Mouse (Mus musculus) neural tube, embryonic 10.5 days (tissue): ENCODE measurements around the gene Tdg.

Experiments
- DNase-seq: peaks from one replicate; pipeline ENCODE4 v3.0.0-alpha.2; 2017; ENCODE audit warnings: low spot score; ENCODE audit errors: extremely low spot score

Gene Tdg

DNA sequence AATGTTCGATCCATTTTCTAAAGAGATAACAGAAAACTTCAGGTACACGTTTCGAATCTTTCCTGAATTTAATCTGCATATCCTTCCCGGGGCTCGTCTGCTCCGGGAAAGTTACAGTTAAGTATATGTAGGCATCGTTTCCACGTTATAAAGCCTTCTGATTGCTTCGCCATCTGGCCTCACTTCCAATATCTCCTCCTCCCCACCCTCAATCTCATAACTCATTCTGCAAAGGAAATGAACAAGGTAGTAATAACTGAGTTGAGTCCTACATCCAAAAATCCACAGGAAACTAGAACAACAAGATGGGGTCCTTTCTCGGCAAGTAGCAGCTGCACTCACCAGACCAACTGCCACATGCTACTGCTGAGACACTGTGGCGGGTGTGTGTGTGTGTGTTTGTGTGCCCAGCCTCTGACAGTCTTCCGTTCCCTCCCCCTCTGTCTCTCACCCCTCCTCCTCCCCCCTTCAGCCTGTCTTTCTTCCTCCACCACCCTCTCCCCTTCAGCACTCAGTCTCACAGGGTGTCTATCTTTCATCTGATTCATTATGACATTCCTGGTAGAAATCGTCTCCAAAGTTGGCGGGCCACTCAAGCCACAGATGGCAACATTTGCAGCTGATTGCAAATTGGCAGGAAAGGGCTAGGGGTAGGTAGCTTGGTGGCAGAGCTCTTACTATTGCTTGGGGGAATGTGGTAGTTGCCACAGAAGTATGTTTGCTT is 32.8 kb downstream of the Tdg start:
- no peak for DNase-seq

DNA sequence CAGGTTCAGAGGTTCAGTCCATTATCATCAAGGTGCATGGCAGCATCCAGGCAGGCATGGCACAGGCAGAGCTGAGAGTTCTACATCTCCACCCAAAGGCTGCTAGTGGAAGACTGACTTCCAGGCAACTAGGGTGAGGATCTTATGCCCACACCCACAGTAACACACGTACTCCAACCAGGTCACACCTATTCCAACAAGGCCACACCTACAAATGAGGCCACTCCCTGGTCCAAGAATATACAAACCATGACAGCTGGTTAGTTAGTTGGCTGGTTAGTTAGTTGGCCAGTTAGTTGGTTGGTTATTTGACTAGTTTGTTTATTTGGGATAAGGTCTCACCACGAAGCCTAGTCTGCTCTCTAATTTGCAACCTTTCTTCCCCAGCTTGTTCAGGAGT is 33.7 kb downstream of the Tdg start:
- DNase-seq = no peak

DNA sequence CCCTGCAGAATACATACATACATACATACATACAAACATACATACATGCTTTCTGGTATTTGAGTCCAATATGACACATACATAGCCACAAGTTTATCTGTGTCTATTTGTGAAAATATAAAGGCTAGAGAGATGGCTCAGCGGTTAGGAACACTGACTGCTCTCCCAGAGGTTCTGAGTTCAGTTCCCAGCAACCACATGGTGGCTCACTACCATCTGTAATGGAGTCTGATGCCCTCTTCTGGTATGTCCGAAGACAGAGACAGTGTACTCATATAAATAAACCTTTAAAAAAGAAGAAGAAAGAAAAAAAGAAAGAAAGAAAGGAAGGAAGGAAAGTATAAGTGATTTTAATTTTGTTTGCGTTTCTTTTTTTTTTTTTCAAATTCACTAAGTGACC is 36.3 kb downstream of the Tdg start:
- DNase-seq = no peak

DNA sequence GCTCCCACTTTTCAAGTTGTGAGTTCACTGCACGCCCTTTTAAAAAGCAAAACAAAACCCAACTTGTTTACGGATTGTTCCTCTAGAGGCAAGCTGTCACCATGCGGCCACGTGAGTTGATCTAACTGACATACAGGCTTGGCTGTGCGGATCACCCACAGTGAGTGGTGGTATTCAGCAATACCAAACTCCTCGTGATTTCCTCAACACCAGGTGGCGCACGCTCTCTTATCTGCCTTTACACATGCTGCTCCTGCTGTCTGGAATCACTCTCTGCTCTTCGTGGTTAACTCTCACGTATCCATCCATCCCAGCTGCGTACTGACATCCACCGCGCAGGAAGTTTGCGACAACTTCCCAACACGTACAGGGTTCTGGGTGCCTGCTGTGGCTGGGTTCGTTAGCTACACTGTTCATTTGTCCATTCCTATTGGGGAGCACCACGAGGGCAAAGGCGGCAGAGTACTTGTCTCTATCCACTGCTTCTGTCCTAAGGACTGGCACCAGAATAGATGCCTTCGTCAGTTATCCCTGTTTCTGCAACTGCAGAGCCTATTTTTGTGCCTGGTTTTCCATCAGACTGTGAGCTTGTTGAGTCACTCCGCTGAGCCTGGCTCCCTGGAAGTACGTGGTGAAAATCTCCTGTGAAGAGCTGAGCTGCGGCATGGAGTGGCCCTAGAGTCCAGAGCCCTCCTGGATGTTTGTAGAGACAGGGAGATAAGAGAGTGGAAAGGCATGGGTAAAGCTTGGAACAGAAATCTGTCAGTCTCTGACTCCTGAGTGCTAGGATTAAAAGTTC is 37.0 kb downstream of the Tdg start:
- peak; percentile 79 for DNase-seq

DNA sequence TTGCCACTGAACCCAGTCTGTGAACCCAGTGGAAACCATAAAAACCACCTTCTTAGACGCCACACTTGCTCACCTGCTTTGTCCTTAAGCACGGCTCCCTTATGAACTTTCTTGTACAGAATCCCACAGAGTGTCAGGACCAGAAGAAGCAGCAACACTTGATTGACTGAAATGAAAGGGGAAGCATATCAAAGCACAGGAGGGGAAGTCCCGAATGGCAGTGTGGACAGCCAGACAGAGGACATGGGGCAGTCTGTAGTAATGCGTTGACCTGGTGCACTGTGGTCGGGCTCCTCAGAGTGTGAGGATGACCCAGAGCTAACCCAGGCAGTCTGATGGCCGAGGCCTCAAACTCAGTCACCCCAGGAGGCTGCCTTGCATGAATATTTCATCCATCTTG is 40.6 kb downstream of the Tdg start:
- no peak for DNase-seq

DNA sequence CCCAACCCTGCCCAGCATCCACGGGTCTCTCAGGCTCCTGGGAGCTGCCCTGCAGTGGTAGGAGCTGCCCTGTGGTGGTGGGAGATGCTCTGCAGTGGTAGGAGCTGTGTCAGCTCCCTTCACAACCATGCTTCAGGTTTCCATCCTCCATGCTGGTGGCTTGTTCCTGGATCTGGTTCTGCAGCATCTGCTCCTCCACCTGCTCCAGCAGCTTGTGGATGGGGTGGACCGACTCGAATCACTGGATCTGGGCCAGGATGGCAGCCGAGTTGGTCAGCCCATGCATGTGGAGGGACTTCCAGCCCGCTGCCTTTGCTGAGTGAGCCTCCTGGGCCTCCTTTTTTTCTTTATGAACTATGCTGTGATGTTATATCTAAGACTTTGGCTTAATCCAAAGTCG is 47.3 kb downstream of the Tdg start:
- DNase-seq = no peak

DNA sequence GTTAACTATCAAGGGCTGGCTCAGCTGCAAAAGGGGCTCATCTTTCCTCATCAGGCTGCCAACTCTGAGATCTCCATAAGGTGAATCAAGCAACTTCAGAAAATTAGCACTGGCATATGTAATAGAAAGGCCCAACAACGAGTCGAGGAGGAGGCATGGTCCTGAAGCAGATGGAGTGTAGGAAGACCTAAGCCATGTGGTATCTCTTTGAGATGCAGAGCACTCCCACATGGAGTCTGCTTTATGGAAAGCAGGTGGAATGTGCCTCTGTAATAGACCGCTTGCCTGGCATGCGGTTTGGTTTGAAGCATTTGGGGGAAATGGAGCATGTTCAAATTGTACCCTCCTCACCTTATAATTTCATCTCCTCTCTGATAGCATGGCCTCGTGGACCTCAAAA is 51.1 kb downstream of the Tdg start:
- DNase-seq = no peak

DNA sequence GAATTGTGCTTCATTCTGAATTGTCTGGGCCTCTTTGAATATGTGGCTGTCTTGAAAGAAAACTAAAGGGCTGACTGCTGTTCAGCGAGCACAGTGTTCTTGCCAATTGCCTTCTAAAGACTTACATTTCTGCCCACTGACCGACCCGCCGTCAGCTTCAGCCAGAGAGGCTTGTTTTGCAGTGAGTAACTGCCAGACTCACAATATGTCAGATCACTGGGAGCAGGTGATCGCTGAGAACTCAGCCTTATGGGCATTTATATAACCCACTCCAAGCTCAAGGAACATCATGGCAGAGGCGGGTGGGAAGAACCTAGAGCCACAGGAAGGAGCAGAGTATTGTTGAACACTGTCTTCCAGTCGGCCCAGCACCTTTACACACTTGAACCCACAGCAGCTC is 52.0 kb downstream of the Tdg start:
- DNase-seq = no peak

DNA sequence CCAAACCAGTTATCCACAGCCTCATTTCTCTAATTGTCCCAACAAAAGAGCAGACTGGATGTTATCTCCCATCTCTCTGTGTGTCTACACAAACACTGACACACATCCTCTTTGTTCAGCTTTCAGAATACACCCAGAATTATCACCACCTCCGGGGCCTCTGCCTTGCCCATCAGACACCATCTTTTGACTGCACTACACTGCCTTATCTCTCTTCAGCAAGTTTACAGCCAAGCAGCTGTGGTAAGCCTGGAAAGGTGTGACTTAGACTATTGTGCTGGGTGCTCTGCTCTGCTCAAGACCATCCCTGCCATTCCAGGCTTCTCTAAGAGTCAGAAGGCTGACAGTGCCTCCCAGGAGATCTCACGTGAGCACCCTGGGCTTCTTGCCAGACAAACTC is 55.8 kb downstream of the Tdg start:
- DNase-seq = no peak

DNA sequence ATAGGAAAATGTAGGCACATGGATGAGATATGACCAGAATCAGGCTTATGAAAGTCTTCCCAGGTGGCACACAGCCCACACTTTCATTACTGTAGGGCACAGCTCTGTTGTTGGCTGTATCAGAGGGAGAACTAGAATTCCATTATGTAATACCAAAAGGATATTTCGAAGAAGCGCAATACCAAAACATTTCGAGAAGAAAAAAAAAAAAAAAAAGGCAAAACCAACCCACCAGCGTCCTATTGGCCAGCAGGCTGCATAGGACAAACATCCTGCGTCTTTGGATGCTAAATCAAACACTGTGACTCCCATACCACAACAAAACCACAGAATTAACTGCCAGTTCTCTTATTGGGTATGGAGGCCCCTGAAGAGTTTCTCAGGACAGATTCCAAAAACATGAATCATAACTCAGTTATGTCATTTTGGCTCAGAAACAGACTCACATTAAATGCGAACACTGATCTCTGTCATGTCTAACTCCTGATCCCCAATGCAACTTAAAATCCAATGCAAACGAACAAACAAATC is 60.1 kb downstream of the Tdg start:
- DNase-seq = no peak

DNA sequence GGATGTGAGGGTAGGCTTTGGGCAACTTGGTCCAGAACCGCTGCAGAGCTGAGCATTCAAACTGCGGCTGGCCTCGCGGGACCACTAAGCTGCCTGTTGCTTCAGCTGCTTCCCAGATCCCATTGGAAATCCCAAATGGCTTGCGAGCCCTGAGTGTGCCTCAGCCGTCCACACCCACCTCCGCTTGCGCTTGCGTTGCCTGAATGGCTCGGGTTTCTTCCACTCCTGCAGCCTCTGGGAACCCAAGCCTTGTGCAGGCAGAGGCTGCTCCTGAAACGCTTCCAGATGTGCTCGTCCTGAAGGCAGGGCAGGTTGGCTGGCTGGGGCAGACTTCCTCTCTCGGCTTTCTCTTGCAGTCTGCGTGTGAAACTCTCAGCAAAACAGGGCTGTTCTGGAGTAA is 60.9 kb downstream of the Tdg start, which contains the start of gene Glt8d2:
TSS of gene Glt8d2 (minus strand) at position 157 of the 400 bp plus-strand sequence.
- DNase-seq = peak; percentile 75

DNA sequence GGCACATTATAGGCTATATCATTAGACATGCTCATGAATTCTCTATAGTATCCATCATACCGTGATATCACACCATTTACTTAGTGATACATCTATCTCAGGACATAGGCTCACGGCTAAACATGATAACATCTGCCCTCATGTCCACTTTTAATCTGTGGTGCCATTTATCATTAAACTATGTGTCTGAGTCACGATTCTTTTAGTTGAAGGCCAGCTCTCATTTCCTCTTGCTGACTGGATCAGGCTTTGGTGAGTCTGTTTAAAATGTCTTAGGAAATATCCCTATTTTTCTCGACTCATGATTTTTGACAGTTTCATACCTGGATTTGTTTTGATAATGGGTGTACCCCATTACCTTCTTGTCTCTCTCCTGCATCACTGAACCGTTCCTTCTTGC is 66.3 kb downstream of the Tdg start, which contains the start of gene Hcfc2:
TSS of gene Hcfc2 (plus strand) at position 205 of the 400 bp plus-strand sequence.
- DNase-seq = no peak

DNA sequence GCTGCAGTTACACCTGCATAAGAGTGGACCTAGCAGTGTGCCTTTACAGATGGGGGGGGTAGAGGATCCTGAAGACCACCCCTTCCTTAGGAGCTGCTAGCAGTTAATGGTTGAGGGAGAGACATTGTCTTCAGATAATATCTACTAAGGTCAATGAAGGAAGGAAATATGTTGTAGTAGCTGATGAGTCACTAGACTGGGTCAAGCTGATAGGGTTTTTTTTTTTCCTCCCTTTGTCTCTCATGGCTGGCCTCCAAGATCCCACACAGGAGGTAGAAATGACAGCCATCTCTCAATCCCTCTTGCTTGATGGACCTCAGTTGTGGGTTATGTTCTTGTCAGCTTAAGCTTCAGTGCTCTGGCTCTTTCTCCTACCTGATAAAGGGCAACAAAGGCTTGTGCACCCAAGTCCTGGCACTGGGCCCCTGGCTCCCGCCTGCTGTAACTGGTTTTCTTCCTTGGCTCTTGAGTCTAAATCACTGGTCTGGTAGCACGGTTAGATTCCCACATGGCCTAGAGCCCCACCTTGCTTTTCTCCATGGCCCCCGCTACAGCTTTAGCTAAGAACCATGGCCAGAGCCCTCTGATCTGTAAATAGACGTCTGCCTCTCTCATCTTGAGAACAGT is 66.9 kb downstream of the Tdg start:
- DNase-seq = no peak

DNA sequence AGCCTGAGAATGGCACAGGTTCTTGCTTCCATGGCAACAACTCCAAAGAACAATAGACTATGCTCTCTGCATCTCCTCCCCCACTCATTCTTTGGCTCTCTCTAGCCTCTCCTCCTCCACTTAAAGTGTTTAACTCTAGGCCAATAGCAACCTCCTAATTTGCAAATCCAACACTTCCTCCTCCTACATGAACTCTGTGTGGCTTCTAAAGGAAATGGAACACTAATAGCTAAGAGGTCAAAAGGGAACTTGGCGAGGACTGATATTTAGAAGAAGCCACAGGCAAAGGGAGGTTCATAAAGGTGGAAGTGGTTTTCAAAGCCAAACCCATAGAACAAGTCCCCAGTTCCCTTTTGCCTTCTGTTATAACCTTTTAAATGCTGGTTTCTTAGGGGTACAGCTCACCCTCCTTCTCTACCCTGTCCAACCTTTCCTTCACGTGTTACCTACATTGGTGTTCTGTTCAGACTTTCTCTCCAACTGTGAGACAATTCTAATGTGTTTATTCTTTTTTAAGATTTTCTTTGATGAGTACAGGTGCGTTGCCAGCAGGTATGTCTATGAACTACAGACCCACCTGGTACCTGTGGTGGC is 67.8 kb downstream of the Tdg start:
- no peak for DNase-seq

DNA sequence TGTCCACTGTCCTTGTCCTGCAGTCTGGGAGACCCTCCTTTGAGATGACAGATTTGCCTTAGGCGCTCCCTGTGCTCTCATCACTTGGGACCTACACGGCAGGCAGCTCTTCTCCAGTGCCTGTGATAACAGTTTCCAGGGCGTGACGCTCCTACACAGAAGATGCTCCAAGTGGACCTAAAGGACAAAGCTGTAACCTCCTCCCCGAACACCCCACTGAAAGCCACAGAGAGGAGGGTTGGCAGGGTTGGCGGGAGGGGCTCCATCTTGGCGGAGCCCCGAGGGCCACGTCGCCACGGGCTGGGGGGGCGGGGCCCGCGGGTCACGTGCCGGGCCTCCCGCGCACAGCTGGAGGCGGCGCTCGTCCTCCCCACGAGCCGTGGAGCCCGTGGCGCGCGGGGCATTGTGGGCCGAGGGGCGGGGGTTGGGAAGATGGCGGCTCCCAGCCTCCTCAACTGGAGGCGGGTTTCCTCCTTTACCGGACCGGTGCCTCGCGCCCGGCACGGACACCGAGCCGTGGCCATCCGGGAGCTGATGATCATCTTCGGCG is 69.2 kb downstream of the Tdg start:
- peak; percentile 94 for DNase-seq

DNA sequence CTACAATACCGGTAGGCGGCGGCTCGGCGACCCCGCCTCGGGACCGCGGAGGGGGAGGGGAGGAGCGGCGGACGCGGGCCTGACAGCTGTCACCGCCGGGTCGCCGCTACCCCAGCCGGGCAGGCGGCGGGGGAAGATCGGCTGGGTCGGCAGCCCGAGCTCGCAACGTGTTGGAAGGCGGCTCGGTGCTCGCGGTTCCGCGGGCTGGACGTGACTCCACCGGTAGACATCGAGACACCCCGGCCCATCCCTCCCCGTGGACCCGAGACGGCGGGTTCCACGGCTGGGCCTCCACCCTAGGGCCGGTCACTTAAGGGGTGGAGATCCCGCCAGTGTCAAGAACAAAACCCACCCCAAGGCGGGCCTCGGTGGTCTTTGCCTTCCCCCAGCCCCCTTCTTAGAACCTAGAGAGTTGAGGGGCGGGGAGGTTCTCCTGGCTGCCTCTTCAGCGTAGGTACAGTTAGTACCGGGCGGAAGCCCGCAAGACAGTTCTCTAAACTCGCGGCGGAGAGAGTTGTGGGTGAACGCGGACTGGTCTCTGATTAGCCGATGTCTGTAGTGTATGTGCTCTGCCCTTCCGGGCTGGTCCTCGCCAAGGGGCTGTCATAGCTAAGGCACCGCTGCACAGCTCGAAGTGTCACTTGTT is 69.8 kb downstream of the Tdg start:
- no peak for DNase-seq
